Mouse (Mus musculus) frontal cortex, postnatal 10 days (tissue): ENCODE measurements around the gene Unc5cl.

Source experiments
- DNase-seq, 2 experiments: peaks; one replicate each; pipeline ENCODE4 v3.0.0; 2022; ENCODE audit warnings: low spot score in 2 of 2, mixed read lengths in 1 of 2

Gene Unc5cl

DNA sequence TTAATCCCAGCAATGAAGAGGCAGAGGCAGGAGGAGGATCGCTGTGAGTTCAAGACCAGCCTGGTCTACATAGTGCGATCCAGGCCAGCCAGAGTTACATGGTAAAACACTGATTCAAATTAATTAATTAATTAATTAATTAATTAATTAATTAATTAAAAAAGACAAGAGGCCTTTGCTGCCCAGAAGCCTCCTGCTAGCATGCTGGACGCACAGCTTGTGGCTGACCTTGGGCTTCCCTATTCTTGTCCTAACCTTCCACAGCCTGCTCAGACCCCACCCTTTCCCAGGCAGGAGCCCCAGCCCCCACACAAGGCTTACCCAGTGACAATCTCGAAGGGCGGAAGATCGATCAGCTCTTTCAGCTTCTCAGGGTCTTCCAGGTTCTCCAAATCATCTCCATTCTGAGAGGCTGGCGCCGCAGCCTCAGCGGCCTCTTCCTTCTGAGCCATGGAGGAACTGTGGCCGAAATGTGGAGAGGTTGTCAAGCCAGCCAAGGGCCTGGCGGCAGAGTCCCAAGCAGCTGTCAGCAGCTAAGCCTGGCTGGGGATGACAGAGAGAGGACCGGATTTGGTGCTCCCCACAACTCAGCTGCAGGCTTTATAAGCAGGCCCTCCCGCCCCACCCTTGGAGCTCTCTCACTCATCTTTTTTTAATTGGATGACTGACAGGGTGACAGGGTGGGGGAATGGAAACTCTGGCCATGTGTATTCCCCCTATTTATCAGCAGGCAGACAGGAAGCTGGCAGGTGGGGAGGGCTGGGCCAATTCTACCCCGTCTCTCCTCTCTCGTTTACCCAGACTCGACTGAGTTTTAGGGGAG is 22.3 kb upstream of the Unc5cl start, which contains the start of gene Apobec2:
Gene Apobec2 (minus strand): TSS at position 773 of the 823 bp plus-strand sequence.
- no peak for DNase-seq

DNA sequence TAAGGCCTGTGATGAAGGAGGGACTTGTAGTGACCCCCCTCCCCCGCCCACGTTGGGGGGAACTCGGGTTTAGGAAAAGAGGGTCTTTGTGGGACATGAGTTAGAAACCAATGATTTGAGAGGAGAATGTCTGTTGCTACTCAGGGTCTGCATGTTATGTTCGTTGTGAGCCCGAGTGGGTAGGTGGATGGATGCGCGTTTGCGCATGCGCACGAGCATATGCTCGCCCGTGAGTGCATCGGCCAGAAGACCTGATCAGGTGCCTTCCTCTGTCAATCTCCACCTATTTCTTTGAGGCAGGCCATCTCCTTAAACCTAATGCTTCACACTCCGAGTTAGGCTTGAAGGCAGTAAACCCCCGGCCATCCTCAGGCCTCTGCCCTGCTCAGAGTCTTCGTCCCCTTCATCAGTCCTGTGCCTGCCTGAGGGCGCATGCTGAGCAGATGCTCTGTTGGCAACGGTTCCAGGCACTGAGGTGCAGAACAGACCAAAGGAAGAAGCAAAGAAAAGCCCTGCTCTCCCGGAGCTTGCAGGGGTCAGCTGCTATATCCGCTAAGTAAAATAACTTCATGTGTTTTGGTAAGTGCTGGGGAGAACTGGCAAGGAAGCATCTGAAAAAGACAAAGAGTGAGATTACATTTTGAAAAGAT is 21.6 kb upstream of the Unc5cl start:
- no peak for DNase-seq

DNA sequence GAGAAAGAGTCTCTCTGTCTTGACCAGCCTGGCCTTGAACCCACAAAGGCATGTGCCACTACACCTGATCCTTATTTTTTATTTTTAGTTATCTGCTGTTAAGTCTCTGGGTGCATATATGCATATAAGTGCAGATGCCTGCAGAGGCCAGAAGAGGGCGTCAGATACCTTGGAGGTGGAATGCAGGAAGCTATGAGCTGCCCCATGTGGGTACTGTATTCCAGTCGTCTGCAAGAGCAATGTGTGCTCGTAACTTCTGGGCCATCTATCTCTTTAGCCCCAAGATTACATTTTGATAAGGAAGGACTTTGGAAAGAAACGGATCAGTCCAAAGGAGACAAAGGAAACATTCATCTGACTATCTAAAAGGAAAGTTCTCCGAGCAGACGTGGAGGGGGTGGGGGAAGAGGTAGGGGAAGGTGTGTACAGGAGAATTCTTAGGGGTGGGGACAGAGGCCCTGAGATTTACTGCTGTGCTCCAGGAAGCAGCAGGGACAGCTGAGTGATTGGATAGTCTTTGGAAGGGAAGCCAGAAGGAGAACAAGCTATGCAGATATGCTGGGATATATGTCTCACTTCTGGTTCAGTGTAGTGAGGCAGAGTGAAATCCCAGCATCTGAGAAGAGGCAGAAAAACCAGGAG is 20.9 kb upstream of the Unc5cl start:
- no peak for DNase-seq

DNA sequence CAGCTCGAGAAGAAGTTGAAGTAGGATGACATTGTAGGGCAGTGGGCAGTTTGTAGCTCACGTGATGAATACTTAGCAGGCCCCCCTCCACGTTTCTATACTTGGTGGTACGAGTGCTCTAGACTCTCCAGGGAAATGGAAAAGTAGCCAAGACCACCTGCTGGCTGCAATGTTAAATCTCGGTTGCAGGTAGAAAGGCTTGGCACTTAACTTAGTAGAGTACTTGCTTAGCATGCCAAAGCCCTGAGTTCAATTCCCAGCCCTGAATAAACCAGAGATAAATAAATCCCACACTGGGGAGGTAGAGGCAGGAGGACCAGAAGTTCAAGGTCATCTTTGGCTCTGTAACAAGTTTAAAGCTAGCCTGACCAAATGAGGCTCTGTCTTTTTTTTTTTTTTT is 20.2 kb upstream of the Unc5cl start:
- no peak for DNase-seq

DNA sequence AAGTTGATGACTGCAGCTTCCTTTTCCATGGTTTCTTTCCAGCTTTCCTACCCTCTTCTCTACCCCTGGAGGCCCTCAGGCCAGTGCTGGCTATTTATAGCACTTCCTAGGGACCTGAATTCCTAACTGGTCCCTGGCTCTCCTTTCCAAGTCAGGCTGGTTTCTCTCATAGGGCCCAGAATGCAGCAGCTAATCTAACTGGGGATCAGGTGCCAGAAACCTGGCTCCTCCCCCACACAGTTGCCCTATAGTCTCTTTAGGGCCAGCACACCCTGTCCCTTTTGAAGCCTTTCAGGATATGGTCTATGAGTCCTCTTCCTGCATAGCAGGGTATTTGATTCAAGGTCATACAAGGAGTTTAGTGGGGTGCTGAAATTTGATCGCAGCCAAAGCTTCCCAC is 18.2 kb upstream of the Unc5cl start:
- DNase-seq: no peak

DNA sequence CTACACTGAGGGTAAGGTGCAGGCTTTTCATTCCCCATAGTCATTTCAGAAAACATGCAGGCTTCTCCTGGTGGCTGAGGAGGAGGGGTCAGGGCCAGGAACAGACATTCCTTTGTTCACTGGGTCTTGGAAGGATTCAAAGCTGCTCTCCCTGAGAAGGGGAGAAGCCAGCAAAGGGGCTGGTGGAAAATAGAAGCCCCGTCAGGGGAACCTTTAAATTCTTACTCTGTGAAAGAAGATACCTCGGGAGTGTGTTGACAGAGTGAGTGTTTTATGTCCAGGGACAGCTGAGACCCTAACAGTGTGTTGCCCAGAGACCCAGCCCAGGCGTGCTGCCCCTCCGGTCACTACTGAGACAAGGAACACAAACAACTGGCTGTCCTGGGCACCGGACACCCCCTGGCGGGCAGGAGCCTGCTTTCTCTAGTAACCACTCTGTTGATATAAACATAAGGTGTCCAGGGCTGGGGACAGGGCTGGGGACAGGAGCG is 17.2 kb upstream of the Unc5cl start:
- DNase-seq: no peak

DNA sequence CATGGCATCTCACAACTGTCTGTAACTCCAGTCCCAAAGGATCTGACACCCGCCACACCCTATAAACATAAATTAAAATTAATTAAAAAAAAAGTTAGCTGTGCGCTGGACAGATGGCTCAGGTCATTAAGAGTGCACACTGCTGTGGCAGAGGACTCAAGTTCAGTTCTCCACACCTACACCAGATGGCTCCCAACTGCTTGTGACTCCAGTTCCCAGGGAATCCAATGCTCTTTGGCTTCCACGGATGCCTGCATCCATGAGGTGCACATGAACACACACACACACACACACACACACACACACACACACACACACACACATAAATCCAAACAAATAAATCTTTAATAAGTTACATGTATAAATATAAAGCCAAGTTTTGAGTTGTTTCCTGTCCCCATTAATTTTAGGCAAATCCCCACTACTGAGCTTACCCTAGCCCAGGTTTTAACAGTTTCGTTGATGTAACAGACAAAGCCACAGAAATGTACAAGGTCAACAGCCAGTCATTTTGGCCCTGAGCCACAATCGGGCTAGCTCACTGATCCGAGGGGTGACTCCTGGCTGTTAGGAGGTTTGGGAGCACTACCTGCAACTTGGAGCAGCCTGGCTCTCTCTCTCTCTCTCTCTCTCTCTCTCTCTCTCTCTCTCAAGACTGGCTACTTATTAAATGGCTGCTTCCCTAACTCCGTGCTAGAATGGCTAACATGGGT is 11.8 kb upstream of the Unc5cl start:
- DNase-seq: no peak

DNA sequence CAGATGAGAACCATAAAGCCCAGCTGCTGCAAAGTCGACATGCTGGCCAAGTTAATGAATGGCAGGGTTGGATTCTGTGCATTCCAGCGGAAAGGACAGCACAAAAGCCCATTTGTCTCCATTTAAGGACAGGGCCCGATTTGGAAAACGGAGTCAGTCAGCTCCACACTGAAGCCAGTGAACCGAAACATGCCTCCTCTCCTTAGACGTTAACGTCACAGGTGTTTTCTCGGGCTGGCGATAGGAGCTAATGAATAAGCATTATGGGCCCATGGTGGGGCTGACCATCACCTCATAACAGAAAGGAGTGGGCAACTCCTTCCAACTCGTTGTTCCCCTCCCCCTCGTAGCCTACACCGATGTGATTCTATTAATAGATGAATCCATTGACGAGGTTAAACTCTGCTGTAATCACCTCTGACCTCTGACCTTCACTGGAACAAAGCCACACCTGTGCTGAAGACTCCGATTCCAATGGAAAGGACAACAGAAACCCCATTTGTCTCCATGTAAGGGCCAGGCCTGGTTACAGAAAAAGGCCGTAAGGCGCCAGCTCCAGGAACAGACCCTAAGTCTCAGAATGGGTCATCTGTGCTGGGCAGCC is 11.1 kb upstream of the Unc5cl start:
- no peak for DNase-seq

DNA sequence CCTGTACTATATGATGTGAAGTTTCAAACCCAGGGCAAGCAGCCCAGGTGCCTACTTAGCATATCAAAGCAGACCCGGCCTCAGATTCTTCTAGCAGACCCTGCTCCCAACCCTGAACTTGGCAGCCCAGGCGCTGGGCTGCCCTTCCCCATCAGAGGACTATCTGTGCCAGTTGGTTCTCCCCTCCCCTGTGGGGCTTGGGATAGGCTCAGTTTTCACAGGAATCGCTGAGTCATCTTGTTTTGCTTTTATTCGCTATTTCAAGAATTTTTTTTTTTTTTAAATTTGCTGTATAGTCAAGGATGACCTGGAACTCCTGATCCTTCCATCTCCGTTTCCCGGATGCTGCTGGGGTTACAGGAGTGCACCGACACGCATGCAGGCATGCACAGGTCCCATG is 7.0 kb upstream of the Unc5cl start:
- DNase-seq: no peak

DNA sequence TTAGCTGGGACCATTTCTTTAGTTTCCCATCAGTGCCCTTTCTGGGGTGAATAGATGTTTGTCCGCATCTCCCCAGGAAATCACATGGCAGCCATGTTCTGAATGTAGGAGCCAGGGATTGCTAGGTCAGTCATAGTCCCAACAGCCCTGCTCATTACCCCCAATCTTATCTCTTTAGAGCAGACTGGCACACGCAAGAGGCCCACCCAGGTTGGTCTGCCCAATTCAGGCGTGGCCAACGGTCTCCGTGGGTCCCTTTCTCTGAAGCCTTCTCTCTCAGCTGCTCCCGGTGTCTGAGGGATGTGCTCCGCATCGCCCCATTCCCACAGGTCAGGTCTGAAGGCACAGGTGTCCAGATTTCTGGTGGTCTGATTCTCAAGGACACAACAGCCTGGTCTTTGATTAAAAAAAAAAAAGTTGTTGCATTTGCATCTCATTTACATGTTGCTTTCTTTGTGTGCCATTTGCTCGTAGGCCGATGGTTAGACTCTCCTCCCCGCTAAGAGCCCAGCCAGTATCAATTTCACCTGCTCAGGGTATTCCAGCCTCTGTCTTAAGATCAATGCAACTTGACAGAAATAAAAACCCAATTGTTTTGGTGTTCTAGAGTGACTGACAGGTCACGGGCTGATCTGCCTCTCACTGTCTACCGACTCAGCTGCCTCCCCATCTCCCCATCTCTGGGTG is 3.9 kb upstream of the Unc5cl start:
- no peak for DNase-seq

DNA sequence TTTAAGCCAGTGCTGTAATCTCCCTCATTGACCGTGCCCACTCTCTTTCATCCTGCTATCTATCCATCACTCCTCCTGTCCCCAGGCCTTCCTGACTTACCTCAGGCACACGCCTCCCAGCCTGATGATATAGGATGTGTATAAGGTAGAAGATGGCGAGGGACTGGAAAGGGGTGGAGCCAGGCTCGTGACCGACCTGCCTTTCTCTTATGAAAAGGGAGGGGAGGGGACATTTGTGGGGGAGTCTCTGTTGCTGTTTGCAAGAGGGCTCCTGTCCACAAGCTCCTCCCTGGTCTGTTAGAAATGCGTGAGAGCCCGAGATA is 3.4 kb upstream of the Unc5cl start, which contains the start of gene Tspo2:
Gene Tspo2 (minus strand): TSS at position 170 of the 323 bp plus-strand sequence.
- DNase-seq: no peak

DNA sequence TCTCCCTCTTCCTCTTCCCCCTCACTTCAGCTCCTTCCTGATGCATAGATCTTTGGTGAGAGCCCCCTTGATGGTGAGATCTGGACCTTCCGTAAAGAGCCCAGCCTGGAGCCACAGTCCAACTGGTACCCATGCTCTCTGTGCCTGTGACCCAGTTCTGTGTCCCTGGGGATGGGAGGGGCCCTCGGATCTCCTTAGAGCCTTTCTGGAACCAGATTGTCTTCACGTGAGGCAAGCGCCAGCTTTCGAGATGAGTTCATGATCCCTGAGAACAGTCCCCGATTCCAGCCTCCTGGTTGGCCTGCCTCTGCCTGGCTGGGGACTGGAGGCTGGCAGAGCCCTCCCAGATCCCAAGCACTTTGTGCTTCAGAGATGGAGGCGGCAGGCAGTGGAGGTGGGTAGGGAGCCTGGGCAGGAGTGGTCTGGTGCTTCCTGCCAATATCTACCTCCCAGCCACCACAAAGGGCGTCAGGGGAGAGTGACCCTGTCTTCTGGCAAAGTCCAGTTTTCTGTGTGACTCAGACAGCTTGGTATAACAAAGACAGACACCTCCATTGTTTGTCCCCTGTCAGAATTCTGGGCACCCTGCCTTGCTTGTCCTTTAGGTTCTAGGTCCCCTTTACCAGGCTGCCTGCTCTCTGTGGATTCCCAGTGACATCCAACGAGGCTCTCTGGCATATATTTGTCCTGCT is 2.8 kb upstream of the Unc5cl start:
- DNase-seq: no peak

DNA sequence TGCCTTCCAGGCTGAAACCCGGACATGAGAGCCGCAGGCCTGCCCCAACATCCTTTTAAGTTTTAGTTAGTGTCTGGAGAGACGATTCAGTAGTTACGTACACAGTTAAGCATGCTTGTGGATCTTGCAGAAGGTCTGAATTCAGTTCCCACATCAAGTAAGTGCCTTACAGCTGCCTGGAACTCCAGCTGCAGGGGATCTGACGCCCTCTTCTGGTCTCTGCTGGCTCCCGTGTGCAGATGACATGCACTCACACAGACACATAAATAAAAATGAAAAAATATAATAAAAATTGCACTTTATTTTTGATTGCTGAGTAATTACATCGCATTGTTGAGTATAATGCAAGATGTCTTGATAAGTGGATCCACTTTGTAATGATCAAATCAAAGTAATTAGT is 1.2 kb upstream of the Unc5cl start:
- DNase-seq: no peak

DNA sequence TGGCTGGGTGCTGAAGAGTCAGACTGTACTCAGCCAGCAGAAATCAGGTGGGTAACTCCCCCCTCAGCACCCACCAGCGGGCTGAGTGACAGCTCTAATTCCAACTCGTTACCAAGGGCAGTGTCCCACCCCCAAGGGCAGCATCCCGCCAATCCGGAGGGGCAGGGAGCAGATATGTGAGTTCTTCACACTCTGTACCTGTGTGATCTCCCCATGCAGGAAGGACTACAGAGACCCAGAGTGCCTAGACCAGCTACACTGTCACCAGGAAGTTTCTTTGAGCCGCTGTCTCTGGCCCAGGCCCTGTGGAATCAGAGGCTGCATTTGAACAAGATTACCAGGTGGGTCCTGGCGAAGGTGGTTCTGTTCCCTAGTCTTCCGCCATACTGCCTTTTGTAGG is 511 bp upstream of the Unc5cl start:
- no peak for DNase-seq

DNA sequence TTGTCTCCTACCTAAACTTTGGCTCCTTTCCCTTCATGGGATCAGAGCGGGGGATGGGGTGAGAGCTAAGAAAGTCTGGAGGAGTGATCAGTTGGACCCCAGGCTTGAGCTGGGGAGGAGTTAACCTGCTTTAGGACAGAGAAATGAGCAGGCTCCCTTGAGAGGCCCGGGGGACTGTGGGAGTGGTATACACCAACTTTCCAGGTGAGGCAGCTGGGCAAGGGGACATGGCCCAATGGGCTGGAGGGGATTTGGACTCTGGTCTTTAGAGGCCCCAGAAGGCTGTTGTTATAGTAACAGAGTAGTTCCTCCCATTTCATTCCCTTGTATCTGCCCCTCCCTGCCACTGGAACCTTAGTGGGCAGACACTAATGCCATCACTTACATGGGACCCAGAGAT is 1.3 kb downstream of the Unc5cl start:
- DNase-seq: no peak

DNA sequence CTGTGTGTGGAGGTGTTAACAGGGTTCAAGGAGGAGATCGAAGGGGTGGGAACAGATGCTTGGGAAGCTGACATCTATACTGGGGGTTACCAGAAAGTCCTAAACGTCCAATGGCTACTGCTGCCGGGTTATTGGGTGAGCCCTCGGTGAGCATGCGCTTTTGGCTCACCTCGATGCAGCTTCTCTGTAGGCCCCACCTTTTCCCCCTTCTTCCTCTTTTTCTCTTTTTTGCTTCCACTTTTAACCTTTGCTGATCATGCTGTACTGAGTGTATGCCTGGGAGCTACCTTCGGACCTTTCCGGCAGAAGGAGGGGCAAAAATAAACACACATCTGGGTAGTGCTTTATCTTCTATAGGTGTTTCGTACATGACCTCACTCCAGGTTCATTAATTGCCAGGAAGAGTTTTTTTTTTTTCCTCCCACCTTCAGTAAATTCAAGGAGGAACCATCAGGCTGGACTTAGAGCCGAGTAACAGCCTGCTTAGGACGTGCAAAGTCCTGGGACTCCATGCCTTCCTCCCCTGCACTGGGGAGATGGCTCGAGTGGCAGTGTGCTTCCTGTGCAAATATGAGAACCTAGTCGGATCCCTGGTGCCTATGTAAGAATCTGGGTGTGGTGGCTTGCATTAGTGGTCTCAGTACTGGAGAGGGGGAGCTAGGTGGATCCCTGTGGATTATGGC is 3.4 kb downstream of the Unc5cl start:
- no peak for DNase-seq

DNA sequence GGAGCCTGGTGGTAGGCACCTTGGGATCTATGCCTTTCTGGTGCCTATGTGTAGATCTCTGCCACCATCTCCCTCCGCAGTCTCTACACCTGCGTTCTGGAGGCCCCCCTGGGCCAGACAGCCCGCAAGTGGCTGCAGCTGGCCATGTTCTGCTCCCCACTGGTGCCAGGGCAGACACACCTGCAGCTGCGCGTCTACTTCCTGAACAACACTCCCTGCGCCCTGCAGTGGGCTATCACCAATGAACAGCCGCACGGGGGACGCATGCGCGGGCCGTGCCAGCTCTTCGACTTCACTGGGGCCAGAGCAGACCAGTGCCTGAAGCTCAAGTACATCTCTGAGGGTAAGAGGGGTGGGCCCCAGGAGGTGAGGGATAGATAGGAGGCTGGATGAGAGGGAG is 7.4 kb downstream of the Unc5cl start:
- DNase-seq: no peak

DNA sequence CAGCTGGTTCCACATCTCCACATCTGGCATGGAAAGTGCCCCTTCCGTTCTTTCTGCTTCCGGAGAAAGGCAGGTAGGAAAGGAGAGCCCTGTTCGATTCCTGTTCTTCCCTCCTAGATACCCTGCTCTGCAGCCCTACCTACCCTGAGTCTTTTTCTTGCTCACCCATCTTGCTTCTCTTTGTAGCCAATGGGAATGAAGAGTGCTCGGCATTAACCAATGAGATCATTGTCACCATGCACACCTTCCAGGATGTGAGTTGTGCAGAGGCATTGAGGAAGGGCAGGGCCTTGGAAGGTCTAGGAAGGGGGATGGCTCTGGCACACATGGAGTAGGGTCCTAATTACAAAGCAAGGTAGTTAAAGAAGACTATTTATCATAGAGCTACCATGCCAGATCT is 8.7 kb downstream of the Unc5cl start:
- DNase-seq: no peak

DNA sequence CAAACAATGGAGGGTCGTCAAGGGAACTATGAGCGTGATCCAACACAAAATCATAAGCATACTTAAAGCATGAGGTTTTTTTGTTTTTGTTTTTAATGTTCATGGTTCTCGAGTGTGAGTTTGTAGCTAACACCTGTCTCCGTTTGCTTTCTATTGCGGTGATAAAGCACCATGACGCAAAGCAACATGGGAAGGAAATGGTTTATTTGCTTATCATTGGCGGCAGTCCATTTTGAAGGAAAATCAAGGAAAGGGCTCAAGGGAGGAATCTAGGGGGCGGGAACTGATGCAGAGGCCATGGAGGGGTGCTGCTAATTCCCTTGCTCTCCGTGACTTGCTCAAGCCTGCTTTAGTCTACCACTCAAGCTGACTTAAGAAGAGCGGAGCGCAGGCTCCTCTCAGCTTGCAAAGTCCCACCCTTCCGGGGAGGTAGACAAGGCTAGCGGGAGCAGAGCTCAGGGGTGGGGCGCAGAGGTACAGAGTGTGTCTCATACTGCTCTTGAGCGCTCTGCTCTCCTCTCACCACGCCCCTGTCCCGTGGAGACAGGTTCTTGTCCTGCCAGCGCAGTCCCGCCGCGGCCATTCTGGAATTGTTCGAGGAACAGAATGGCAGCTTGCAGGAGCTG is 12.2 kb downstream of the Unc5cl start:
- no peak for DNase-seq
